Mouse (Mus musculus): Measurements from ENCODE around the gene Nim1k.

DNA sequence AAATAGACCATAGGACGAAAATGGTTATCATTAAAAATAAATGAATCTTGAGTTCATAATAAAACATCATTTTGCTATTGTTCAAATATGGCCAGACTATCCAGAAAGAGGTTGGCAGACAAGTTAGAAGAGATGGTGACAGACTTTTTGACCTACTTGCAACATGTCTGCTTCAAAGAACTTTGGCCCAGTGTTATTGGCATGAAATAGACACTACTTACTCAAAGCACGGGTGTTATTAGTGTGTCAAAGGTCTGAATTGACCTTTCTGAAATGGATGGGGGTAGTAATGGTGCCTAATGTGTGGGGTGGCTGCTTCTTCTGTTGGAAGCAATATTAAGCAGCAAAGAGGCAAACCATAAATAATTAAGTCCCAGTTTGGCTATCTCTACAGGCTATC lies 39.6 kb downstream of the Nim1k start:
- no peak for TF ChIP-seq CTCF (IDR thresholded peaks at IDR 0.05; ENCODE audit: borderline replicate concordance, control insufficient read depth, extremely low read depth, insufficient read depth, low read length, poor library complexity)
- no peak for TF ChIP-seq POLR2A (IDR thresholded peaks at IDR 0.05; ENCODE audit: control insufficient read depth, extremely low read depth, insufficient read depth, low read length, poor library complexity)

Measured in thymus, adult 2 months (tissue).